Mouse (Mus musculus) testis, adult 2 months (tissue): ENCODE measurements around the gene Olfr561.

Experiments used
- CTCF ChIP-seq: fragments of 200-500 bp; IDR thresholded peaks from 2 replicates; pipeline ENCODE4 v1.5.1; 2012; ENCODE audit warnings: low read depth, mild to moderate bottlenecking, inconsistent platforms, low read length, moderate library complexity; ENCODE audit not compliant: control insufficient read depth, insufficient read depth, insufficient replicate concordance
- POLR2A ChIP-seq: fragments of 200-500 bp; IDR thresholded peaks from 2 replicates; pipeline ENCODE4 v1.6.1; 2012; ENCODE audit warnings: low read depth, mild to moderate bottlenecking, inconsistent platforms, low read length, moderate library complexity; ENCODE audit not compliant: control insufficient read depth

- TF ChIP-seq CTCF (no peak), POLR2A (no peak)
Observed at GRCm38 (mm10) chr7:102733793-102734192, 37.2 kb upstream of the Olfr561 start.
